Mouse (Mus musculus) CD4-positive helper T cell, adult 2 months (primary cell): ENCODE results near the gene Slc26a11.
"Not testable (repeated sequence)": the region's sequence is repeated elsewhere in the genome, so short reads cannot be mapped to it uniquely, and the experiment has no call there.

Source experiments
- DNase-seq: peaks from one replicate; pipeline ENCODE4 v3.0.0-alpha.2; 2012; ENCODE audit warnings: low read depth, missing footprints, low spot score

Slc26a11 gene

GRCm38 (mm10) chr11:119359089-119359488 is 3.7 kb downstream of the Slc26a11 start:
- DNase-seq: no peak

- DNase-seq: no peak
Measured at GRCm38 (mm10) chr11:119362769-119363533, 7.6 kb downstream of the Slc26a11 start.

- peak; percentile 77 for DNase-seq
Measured at GRCm38 (mm10) chr11:119363534-119364145, 8.3 kb downstream of the Slc26a11 start.

GRCm38 (mm10) chr11:119375425-119375824 is 20.1 kb downstream of the Slc26a11 start:
- no peak for DNase-seq

- DNase-seq: no peak
Measured at GRCm38 (mm10) chr11:119377326-119377725, 22.0 kb downstream of the Slc26a11 start.

- DNase-seq: no peak
Measured at GRCm38 (mm10) chr11:119378551-119378950, 23.2 kb downstream of the Slc26a11 start.

- DNase-seq: no peak
Measured at GRCm38 (mm10) chr11:119381631-119382337, 26.4 kb downstream of the Slc26a11 start.

- DNase-seq: no peak
Measured at GRCm38 (mm10) chr11:119382338-119382850, 27.0 kb downstream of the Slc26a11 start.

GRCm38 (mm10) chr11:119384904-119385303 is 29.5 kb downstream of the Slc26a11 start:
- DNase-seq: peak; percentile 80

GRCm38 (mm10) chr11:119386306-119386705 is 30.9 kb downstream of the Slc26a11 start:
- DNase-seq: peak; percentile 45

GRCm38 (mm10) chr11:119387273-119387672 is 31.9 kb downstream of the Slc26a11 start:
- DNase-seq: not testable (repeated sequence)

GRCm38 (mm10) chr11:119389851-119390270 is 34.5 kb downstream of the Slc26a11 start:
- DNase-seq: peak; percentile 55

- DNase-seq: peak; percentile 72
Measured at GRCm38 (mm10) chr11:119390271-119391231, 35.2 kb downstream of the Slc26a11 start.

GRCm38 (mm10) chr11:119391386-119392000 is 36.1 kb downstream of the Slc26a11 start:
- peak; percentile 60 for DNase-seq

- DNase-seq: peak; percentile 82
Measured at GRCm38 (mm10) chr11:119392001-119392614, 36.8 kb downstream of the Slc26a11 start.

GRCm38 (mm10) chr11:119392800-119393482 is 37.6 kb downstream of the Slc26a11 start, which contains the start of gene Rnf213:
Gene Rnf213 (plus strand): TSS chr11:119393100.
- DNase-seq: peak; percentile 82

- DNase-seq: no peak
Measured at GRCm38 (mm10) chr11:119393483-119393804, 38.1 kb downstream of the Slc26a11 start.

GRCm38 (mm10) chr11:119394210-119394609 is 38.9 kb downstream of the Slc26a11 start:
- DNase-seq: no peak

GRCm38 (mm10) chr11:119395394-119395793 is 40.0 kb downstream of the Slc26a11 start:
- no peak for DNase-seq
